Mouse (Mus musculus) lung, postnatal 0 days (tissue): ENCODE measurements around the gene Tmem168. TPM values are rescaled to one million over a fixed set of nuclear protein-coding genes. Genes with fewer than 3 reads are reported as not detected.

Experiments used
- ATAC-seq: fragments of 200-750 bp; cut with Nextera tagmentation; 2 replicates; pipeline ENCODE4 v1.8.0; 2017; ENCODE audit warnings: moderate library complexity
- DNase-seq: peaks from one replicate; pipeline ENCODE4 v3.0.0-alpha.2; 2016; ENCODE audit warnings: low spot score
- H3K27ac ChIP-seq: fragments of 300-500 bp; sonication (generic); 2 replicates; pipeline ENCODE4 v1.5.1; 2014; ENCODE audit warnings: antibody characterized with exemption, mild to moderate bottlenecking, low read length, mixed read lengths
- H3K27me3 ChIP-seq: fragments of 300-500 bp; sonication (generic); replicated peaks from 2 replicates; pipeline ENCODE4 v1.6.1; 2014; ENCODE audit warnings: low read length, mixed read lengths; ENCODE audit not compliant: insufficient read depth
- H3K36me3 ChIP-seq: fragments of 300-500 bp; sonication (generic); 2 replicates; pipeline ENCODE4 v1.6.1; 2014; ENCODE audit warnings: low read length, mixed read lengths; ENCODE audit not compliant: insufficient read depth
- H3K4me1 ChIP-seq: fragments of 300-500 bp; sonication (generic); 2 replicates; pipeline ENCODE4 v1.6.1; 2014; ENCODE audit warnings: antibody characterized with exemption, low read depth, low read length, mixed read lengths; ENCODE audit not compliant: insufficient read depth
- H3K4me2 ChIP-seq: fragments of 300-500 bp; sonication (generic); replicated peaks from 2 replicates; pipeline ENCODE4 v1.6.1; 2014; ENCODE audit warnings: low read depth, mild to moderate bottlenecking, low read length, moderate library complexity, mixed read lengths
- H3K4me3 ChIP-seq: fragments of 300-500 bp; sonication (generic); 2 replicates; pipeline ENCODE4 v1.5.1; 2014; ENCODE audit warnings: low read depth, low read length
- H3K9ac ChIP-seq: fragments of 300-500 bp; sonication (generic); replicated peaks from 2 replicates; pipeline ENCODE4 v1.6.1; 2014; ENCODE audit warnings: low read depth, mild to moderate bottlenecking
- H3K9me3 ChIP-seq: fragments of 300-500 bp; sonication (generic); 2 replicates; pipeline ENCODE4 v1.6.1; 2016; ENCODE audit warnings: low read length, mixed read lengths
- CTCF ChIP-seq: IDR thresholded peaks from 2 replicates; pipeline ENCODE4 v1.5.1; 2016; ENCODE audit warnings: antibody characterized with exemption, mild to moderate bottlenecking
- EP300 ChIP-seq: IDR thresholded peaks from 2 replicates; pipeline ENCODE4 v1.6.1; 2016; ENCODE audit warnings: antibody characterized with exemption, mild to moderate bottlenecking, control low read depth
- WGBS: fragments of 180-500 bp; shearing (Covaris S2); extraction: QIAGEN DNeasy Blood & Tissue Kit; methylation state at CpG from one replicate; pipeline ENCODE4 v1.1.7; 2014; 5-methylcytosine and 5-hydroxymethylcytosine counted together
- polyA plus RNA-seq: library from polyadenylated mRNA; unstranded; fragments of >200 nt; fragmentation: Nextera tagmentation; extraction: Ambion mirVana; gene quantifications from 2 replicates; pipeline ENCODE4 v1.2.1, GENCODE M21; 2015

Tmem168 gene
- polyA plus RNA-seq, 1 experiment from 2014 or later = 29.4 TPM

DNA sequence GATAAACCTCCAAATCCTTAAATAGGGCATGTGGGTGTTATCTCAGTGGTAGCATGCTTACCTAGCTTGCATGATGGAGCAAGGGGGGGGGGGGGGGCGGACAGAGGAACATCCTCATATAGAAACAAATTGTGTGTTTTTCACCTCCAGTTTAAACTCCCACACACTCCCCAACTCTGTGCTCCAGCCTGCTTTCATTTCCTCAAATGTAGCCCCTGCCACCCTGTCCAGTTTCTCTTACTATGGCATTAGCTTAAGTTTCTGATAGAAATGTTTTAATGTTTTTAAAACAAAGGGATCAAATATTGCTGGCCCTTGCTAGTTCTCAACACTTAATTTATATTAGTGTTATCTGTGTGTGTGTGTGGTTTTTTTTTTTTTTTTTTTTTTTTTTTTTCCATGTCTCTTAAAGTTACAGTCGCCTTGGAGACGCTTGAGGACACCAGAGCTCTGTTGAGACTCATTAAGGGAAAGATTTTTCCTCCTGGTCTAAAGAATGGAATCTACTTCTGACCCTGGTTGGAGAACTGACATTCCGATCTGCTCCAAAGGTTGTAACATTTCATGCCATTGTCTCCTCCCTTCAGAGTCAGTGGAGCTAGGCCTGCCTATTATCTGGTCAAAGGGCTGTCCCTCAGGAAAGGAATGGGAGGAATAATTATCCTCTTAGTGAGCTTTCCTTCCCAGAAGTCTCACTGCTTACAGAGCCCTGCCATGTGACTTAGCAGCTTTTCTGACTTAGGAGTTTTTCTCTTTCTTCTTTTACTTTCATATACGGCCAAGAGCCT lies 1.6 kb upstream of the Tmem168 start:
- Histone ChIP-seq H3K27ac (no peak overlapping the region), H3K4me2 (no peak overlapping the region), H3K4me1 (peaks cover 4% of the 10 kb centered on the region; the same call in 1 of the 2 replicates), H3K4me3 (no peak overlapping the region), H3K9ac (no peak overlapping the region), H3K9me3 (no peaks in the 10 kb centered on the region), H3K36me3 (no peaks in the 10 kb centered on the region), H3K27me3 (no peaks in the 10 kb centered on the region)
- 67% methylated on average over 5 of the region's 5 CpGs for WGBS
- no peak for DNase-seq
- TF ChIP-seq EP300 (no peak), CTCF (no peak)
- no peak for ATAC-seq

- peak; percentile 46 for DNase-seq
- Histone ChIP-seq H3K4me2 (peak overlapping the region; percentile 68), H3K9me3 (no peaks in the 10 kb centered on the region), H3K4me1 (peaks cover 4% of the 10 kb centered on the region; the same call in 1 of the 2 replicates), H3K9ac (peak overlapping the region; percentile 95), H3K4me3 (peak overlapping the region; percentile 92), H3K27ac (peak overlapping the region; percentile 96), H3K27me3 (no peaks in the 10 kb centered on the region), H3K36me3 (no peaks in the 10 kb centered on the region)
- TF ChIP-seq CTCF (no peak), EP300 (no peak)
- 11% methylated on average over 15 of the region's 15 CpGs for WGBS
- no peak for ATAC-seq
These were observed 829 bp downstream of the Tmem168 start for GRCm38 (mm10) chr6:13606921-13607620.

DNA sequence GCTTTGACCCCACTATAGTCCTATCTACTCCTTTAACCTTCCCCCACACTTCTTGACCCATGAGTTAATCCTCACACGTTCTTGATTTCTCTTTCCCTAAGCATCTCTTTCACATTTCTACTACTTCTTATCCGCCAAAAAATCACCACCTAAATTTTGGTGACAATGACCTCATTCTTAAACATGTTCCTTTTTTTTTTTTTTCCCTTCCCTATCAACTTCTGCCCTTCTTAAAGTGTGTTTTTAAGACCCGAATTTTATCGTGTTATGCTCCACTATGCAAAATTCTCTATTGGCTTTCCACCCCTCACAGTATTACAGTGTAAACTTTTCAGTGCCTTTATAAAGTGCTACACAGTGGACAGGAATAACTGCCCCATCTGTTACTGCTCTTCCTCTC lies 1.5 kb downstream of the Tmem168 start:
- H3K4me3 ChIP-seq = peak overlapping the region; percentile 92; the same call in 1 of the 2 replicates
- no peak overlapping the region for H3K9ac ChIP-seq
- peaks cover 9% of the 10 kb centered on the region; the same call in 1 of the 2 replicates for H3K4me1 ChIP-seq
- H3K9me3 ChIP-seq = no peaks in the 10 kb centered on the region
- peak overlapping the region; percentile 68 for H3K4me2 ChIP-seq
- no peaks in the 10 kb centered on the region for H3K36me3 ChIP-seq
- H3K27ac ChIP-seq = no peak overlapping the region
- DNase-seq (no peak), ATAC-seq (no peak)
- WGBS = 58% methylated on average over 4 of the region's 4 CpGs
- TF ChIP-seq EP300 (no peak), CTCF (no peak)
- no peaks in the 10 kb centered on the region for H3K27me3 ChIP-seq

DNA sequence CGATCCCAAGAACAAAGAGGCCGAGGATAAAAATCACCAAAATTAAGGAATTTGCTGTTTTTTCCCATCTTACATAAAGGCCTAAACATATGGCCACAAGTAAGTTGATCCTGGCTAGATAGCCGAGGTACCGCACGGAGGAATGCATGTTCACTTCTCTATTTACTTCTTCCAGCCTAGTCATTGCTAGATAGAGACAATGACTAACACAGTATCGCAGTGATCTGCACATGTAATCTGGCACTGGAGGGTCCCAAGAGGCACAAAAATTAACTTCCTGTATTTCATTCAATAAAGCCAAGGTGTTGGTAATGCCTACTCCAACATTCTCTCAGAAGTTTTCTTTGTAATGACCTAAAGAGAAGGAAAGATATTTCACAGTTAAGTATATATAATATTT lies 4.8 kb downstream of the Tmem168 start:
- ATAC-seq (no peak), DNase-seq (no peak)
- Histone ChIP-seq H3K4me3 (no peak overlapping the region), H3K27me3 (no peaks in the 10 kb centered on the region), H3K36me3 (no peaks in the 10 kb centered on the region), H3K4me2 (no peak overlapping the region), H3K4me1 (peaks cover 6% of the 10 kb centered on the region; the same call in 1 of the 2 replicates), H3K27ac (no peak overlapping the region), H3K9me3 (no peaks in the 10 kb centered on the region), H3K9ac (no peak overlapping the region)
- no peak for TF ChIP-seq EP300
- no peak for TF ChIP-seq CTCF
- 94% methylated on average over 6 of the region's 6 CpGs for WGBS

- ATAC-seq (no peak), DNase-seq (peak; percentile 52)
- Histone ChIP-seq H3K4me3 (no peak overlapping the region), H3K4me1 (peaks cover 5% of the 10 kb centered on the region; the same call in 1 of the 2 replicates), H3K9ac (no peak overlapping the region), H3K27me3 (no peaks in the 10 kb centered on the region), H3K9me3 (no peaks in the 10 kb centered on the region), H3K36me3 (no peaks in the 10 kb centered on the region), H3K4me2 (no peak overlapping the region), H3K27ac (no peak overlapping the region)
- WGBS = 38% methylated on average over 6 of the region's 6 CpGs
- TF ChIP-seq CTCF (no peak), EP300 (no peak)
These were observed 6.3 kb downstream of the Tmem168 start for GRCm38 (mm10) chr6:13601587-13601986.

- no peak for TF ChIP-seq EP300
- no peak for TF ChIP-seq CTCF
- WGBS = 89% methylated on average over 7 of the region's 7 CpGs
- H3K4me2 ChIP-seq = no peak overlapping the region
- ATAC-seq = no peak
- H3K36me3 ChIP-seq = peaks cover 5% of the 10 kb centered on the region; the same call in 1 of the 2 replicates
- H3K27me3 ChIP-seq = no peaks in the 10 kb centered on the region
- no peak overlapping the region for H3K4me3 ChIP-seq
- no peak overlapping the region for H3K27ac ChIP-seq
- H3K9ac ChIP-seq = no peak overlapping the region
- peaks cover 5% of the 10 kb centered on the region; the same call in 1 of the 2 replicates for H3K4me1 ChIP-seq
- H3K9me3 ChIP-seq = no peaks in the 10 kb centered on the region
- DNase-seq = no peak
These were observed 9.5 kb downstream of the Tmem168 start for GRCm38 (mm10) chr6:13598239-13598923.
